Mouse (Mus musculus) MEL-GATA-1-ER (cell line): ENCODE results near the gene 2810006K23Rik.
"Not testable (repeated sequence)": the region's sequence is repeated elsewhere in the genome, so short reads cannot be mapped to it uniquely, and the experiment has no call there.

Experiments used
- DNase-seq: peaks from one replicate; pipeline ENCODE4 v3.0.0-alpha.2; 2012; ENCODE audit warnings: low read depth; ENCODE audit errors: extremely low read depth

2810006K23Rik gene

DNA sequence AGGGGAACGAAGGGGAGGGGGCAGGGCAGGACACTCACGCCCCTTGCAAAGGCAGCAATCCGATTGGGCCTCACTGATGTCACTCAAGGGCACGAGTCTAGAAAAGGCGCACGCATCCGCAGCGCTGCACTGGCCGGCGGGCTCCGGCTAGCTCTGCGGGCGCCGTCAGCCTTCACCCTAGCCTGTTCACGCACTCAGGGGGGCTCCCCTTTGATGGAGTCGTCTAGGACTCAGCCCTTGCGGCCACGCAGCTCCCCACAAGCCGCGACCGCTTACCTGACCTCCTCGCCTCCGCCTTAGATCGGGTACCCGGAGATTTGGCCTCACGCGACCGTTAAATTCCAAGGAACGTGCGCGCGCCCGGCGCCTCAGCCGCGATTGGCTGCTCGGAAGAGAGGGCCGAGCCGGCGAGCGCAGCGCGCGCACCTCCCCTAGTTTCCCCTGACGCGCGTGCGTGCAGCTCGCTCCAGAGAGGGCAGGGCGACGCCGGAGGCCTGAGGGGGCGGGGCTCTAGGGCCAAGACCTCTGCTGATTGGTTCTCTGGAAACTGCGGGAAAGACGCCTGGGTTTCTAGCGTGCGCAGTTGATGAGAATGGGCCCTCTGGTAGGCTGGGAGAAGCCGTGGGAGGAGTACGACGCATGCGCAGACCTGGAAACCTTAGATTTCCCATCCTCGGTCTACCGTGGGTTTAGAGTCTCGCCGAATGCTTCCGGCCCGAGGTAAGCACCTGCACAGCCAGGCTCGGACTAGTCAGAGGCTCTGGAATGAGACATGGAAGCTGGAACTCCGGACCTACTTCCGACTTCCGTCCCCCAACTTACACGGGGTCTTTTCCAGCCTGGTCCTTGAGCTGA lies at the start of gene 2810006K23Rik, which contains the start of gene Mphosph9:
TSS of gene 2810006K23Rik (plus strand) at position 580 of the 855 bp plus-strand sequence.
TSS of gene Mphosph9 (minus strand) at position 463 of the 855 bp plus-strand sequence.
- peak; percentile 98 for DNase-seq

DNA sequence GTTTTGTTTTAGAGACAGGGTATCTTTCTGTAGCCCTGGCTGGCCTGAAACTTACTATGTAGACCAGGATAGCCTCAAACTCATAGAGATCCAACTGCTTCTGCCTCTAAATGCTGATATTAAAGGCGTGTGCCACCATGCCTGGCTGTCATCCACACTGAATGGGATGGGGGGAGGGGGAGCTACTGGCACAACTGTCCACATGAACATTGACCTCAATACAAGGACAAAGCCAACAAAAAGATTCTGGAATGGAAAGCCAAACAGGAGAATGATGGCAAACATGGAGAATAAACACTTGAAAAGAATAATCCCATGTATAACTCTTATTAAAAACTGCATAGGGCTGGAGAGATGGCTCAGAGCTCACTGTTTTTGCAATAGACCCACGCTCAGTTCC lies 45.0 kb upstream of the 2810006K23Rik start:
- no peak for DNase-seq

DNA sequence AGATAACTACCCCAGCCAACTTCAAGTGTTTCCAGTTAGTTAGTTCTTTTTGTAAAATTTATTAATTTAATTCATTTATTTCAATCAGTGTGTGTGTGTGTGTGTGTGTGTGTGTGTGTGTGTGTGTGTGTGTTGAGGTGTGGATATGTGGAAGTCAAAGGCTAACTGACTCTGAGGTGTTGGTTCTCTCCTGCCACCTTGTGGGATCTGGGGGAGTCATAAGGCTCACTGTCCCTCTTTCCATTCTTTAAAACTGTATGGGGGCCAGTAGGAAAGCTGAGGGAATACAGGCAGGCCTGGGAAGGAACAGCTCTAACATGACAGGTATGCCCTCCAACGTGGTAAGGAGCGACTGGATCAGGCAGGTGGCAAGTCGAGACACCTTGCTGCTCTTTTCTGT lies 43.6 kb upstream of the 2810006K23Rik start:
- no peak for DNase-seq

GRCm38 (mm10) chr5:124287616-124288247 lies 40.2 kb upstream of the 2810006K23Rik start:
- no peak for DNase-seq

- DNase-seq, result no peak
These were observed 37.7 kb upstream of the 2810006K23Rik start for GRCm38 (mm10) chr5:124290216-124290615.

DNA sequence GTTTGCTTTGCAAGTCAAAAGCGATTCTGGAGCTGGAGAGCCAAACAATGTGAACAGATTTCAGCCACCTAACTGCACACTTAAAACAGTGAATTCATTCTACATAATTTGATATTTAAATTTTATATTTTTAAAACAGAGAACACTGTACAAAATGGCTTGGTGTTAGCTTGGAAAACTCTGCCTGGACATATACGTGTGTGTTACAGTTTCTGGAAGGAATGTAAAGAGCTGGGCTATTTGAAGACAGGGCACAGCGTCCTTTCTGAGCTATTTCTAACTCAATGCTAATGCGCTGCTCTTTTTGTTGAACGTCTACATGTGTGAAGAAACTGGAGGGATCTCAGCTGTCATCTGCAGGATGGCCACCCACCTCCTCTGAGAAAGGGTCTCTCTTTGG lies 33.9 kb upstream of the 2810006K23Rik start:
- DNase-seq, result no peak

DNA sequence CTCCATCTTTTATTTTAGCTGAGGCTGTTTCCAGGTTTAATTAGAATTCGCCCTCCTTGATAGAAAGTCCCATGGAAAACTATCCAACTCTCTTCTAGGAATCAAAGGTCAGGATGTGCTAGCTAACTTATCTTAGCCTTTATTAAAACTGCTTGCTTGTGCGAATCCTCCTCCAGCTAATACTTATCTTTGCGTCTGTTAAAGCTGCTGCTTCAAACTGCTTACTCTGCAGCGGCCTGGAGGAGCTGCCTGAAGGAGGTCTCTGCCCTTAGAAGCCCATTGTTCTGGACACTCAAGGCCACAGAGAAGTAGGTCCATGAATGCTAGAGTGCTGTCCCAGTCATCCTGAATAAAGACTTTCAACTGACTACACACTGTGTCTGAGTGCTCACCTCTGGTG lies 31.4 kb upstream of the 2810006K23Rik start:
- no peak for DNase-seq

DNA sequence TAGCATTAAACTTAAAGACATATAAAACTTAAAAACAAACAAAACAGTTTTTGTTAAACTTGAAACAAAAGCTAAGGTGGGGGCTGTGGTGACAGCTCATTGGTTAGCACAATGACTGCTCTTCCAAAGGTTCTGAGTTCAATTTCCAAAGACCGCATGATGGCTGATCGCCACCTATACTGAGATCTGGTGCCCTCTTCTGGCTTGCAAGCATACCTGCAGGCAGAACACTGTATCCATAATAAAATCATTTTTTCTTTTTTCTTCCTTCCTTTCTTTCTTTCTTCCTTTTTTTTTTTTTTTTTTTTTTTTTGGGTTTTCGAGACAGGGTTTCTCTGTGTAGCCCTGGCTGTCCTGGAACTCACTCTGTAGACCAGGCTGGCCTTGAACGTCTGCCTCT lies 28.6 kb upstream of the 2810006K23Rik start:
- DNase-seq, result peak; percentile 12

GRCm38 (mm10) chr5:124300132-124300531 lies 27.8 kb upstream of the 2810006K23Rik start:
- DNase-seq, result no peak

DNA sequence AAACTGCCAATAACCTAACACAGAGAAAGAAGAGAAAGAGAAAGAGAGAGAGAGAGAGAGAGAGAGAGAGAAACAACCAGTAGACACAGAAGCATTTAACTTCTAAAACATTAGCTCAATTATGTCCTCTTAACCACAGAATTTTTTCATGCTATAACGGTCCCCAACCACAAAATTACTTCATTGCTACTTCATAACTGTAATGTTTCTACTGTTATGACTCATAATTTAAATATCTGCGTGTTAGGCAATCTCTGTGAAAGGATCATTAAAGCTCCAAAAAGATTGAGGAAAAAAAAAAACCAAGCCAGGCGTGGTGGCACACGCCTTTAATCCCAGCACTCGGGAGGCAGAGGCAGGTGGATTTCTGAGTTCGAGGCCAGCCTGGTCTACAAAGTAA lies 25.0 kb upstream of the 2810006K23Rik start:
- not testable (repeated sequence) for DNase-seq

DNA sequence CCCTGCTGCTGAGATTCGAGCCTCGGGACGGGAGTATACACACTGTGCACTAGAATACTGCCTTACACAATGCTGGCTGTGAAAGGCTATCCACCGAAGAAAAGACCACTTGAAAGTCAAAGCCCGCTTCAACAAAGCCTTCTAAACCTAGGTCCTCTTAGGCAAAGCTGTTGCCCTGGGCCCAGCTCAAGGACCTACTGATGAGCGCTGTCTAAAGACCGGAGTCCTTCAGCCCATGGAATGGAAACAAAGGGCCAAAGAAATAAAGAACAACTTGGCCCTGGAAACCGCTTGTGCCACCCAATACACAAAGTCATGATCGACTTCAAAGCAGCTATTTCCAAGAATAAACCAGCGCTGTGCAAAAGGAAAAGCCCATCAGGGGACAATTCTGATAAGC lies 18.7 kb upstream of the 2810006K23Rik start:
- DNase-seq, result no peak

DNA sequence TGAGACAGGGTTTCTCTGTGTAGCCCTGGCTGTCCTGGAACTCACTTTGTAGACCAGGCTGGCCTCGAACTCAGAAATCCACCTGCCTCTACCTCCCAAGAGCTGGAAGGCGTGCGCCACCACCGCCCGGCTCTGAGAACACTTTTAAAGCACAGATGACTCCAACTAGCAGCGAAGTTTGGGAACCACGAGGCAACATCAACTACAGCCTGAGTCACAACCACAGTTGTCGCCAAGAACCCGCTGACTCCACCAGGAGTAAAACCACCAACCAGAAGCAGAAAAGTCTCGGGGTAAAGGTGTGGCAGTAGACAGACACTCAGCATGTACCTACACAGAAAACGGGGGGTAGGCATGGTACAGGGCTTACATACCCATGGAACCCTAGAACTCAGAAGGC lies 17.8 kb upstream of the 2810006K23Rik start:
- DNase-seq, result no peak

GRCm38 (mm10) chr5:124315498-124315897 lies 12.4 kb upstream of the 2810006K23Rik start:
- DNase-seq, result no peak

- no peak for DNase-seq
These were observed 11.9 kb upstream of the 2810006K23Rik start for GRCm38 (mm10) chr5:124315941-124316340.

GRCm38 (mm10) chr5:124317648-124318047 lies 10.2 kb upstream of the 2810006K23Rik start:
- DNase-seq, result no peak

GRCm38 (mm10) chr5:124326829-124327228 lies 1.1 kb upstream of the 2810006K23Rik start:
- no peak for DNase-seq

- DNase-seq, result no peak
These were observed 2.2 kb downstream of the 2810006K23Rik start for GRCm38 (mm10) chr5:124330086-124330485.

- no peak for DNase-seq
These were observed 6.5 kb downstream of the 2810006K23Rik start for GRCm38 (mm10) chr5:124334392-124334791.

- no peak for DNase-seq
These were observed 9.2 kb downstream of the 2810006K23Rik start for GRCm38 (mm10) chr5:124337103-124337502.

GRCm38 (mm10) chr5:124337909-124338308 lies 10.0 kb downstream of the 2810006K23Rik start:
- DNase-seq, result no peak

DNA sequence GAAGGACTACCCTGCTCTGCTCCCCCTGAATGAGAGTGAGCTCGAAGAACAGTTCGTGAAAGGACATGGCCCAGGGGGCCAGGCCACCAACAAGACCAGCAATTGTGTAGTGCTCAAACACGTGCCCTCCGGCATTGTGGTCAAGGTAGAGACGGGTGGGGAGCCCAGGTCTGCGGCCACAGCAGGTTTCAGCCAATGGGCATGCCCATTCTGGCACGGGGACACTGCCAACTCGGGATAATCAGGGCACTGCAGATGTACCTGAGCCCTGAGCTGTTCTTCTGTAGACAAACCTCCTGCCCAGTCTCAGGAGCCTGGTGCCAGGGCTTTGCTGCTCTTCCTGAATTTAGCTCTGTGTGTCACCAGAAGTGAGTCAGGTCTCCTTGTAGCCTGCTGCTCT lies 10.9 kb downstream of the 2810006K23Rik start:
- no peak for DNase-seq

GRCm38 (mm10) chr5:124341753-124342339 lies 14.0 kb downstream of the 2810006K23Rik start:
- not testable (repeated sequence) for DNase-seq
